Mouse (Mus musculus): ENCODE measurements around the gene Tbc1d22a. TPM values are rescaled to one million over a fixed set of nuclear protein-coding genes. Genes with fewer than 3 reads are reported as not detected.
"Not testable (repeated sequence)": the region's sequence is repeated elsewhere in the genome, so short reads cannot be mapped to it uniquely, and the experiment has no call there.

The Tbc1d22a gene
- polyA plus RNA-seq, 1 experiment from 2014 or later = 37.9 TPM

DNA sequence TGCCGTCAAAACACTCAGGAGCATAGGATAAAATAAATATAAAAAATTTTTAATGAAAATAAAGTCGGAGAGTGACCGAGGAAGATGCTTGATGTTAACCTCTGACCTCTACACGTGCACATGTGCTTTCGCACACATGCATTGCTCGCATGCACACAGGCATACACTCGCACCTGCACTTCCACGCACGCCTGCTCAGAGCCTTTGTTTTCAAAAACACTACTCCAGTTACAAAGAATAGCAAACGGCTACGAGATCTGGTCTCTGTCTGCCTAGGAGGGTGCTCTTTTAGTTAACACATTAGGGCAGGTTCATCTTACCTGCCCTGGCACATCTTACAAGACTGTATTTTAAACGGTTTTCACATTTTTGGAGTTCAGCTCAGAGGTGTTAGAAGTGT lies 42.9 kb upstream of the Tbc1d22a start:
- in situ Hi-C loops (cut with MboI; ENCODE audit: low pct_unique_long_range_greater_than_20kb) = no loop called here
- POLR2A ChIA-PET = interaction anchor here (1.4 kb wide), 1 partner anchor 8 kb away, joined by 3 read pairs; no protein-coding TSS in a partner anchor
- no peak for ATAC-seq
- no peak for DNase-seq (ENCODE audit: low read depth, low spot score)
- CTCF ChIA-PET = interaction anchor here (2.4 kb wide), 1 partner anchor 30 kb away, joined by 8 read pairs; no protein-coding TSS in a partner anchor
- H3K27me3 ChIP-seq = no peaks in the 10 kb centered on the region
- TF ChIP-seq CTCF (IDR thresholded peaks at IDR 0.05) = no peak

DNA sequence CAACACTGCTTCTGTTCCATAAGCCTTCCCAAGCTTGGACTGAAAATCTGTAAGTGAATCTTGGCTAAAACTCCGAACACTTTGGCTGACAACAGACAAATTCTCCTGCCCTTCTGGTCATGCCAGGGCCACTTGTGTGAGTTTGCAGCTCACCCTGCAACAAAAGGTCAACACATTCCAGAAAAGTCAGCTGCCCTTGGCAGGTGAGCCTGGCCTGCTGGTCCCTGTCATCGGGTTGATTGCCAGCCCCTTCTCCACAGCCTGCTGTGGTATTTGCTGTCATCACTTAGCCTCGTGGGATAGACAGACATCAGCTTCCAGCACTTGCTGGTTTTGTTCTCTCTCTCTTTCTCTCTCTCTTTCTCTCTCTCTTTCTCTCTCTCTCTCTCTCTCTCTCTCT lies 42.1 kb upstream of the Tbc1d22a start:
- no peak for ATAC-seq

DNA sequence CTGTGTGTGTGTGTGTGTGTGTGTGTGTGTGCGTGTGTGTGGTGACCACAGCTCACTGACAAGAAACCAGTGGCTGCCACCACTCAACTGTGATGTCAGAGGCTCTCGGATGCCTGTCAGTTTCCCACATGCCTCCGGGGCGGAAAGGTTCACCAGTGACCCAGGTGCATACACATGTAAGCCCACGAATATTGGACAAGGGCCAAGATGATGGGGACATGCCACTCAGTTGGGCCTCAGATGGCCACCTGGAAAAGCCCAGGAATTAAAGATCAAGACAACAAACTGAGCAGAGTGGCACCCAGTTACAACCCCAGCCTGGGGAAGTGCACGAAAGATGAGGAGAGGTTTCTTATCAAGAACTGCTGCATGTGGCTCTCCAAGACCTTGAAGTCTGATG lies 41.7 kb upstream of the Tbc1d22a start:
- ChIA-PET CTCF (interaction anchor here (2.4 kb wide), 1 partner anchor 31 kb away, joined by 8 read pairs; no protein-coding TSS in a partner anchor), POLR2A (no interaction called here)
- no peak for ATAC-seq
- TF ChIP-seq CTCF (IDR thresholded peaks at IDR 0.05) = no peak
- H3K27me3 ChIP-seq = no peaks in the 10 kb centered on the region
- no peak for DNase-seq (ENCODE audit: low read depth, low spot score)
- in situ Hi-C loops (cut with MboI; ENCODE audit: low pct_unique_long_range_greater_than_20kb) = no loop called here

More for the DNA sequence above, 42.1 kb upstream of the Tbc1d22a start:
- H3K27me3 ChIP-seq = no peaks in the 10 kb centered on the region
- no peak for DNase-seq (ENCODE audit: low read depth, low spot score)
- in situ Hi-C loops (cut with MboI; ENCODE audit: low pct_unique_long_range_greater_than_20kb) = no loop called here
- CTCF ChIA-PET = interaction anchor here (2.4 kb wide), 1 partner anchor 31 kb away, joined by 8 read pairs; no protein-coding TSS in a partner anchor
- POLR2A ChIA-PET = no interaction called here
- TF ChIP-seq CTCF (IDR thresholded peaks at IDR 0.05) = no peak

DNA sequence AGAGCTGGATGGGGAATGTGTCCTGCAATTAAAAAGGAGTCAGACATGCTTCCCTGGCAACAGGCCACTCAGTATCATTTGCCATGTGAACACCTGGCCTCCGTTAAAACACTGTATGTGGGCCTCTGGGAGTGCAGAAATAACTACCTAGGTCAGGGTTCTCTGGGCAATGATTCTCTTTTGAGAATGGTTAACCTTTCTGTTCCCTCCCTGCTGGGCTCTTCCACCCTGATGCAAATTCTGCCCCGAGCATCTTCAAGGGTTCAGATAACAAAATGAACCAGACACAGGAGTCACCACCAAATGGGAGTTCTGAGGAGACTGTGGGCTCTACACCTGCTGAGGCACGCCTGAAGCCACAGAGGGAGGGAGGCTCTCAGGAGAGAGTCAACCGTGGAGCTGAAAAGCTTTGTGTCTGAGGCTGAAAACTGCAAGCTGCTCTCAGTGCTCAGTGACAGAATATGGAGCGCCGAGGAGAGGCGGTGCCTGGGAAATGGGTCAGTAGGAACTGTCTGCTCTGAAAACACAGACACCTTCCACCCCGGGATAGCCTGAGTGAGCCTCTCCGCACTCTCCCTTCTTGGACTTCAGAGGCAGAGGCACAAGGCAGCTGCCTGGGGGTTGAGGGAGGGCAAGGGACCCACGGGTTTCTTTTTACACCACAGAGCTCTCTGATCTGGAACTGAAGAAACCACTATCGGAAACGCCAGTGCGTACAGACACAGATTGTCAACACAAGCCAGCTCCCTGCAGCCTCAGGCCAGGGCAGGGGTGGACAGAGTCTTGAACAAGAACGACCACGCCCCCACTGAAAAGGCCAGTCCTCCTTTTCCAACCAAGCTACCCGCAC lies 40.9 kb upstream of the Tbc1d22a start:
- DNase-seq (ENCODE audit: low read depth, low spot score) = no peak
- in situ Hi-C loops (cut with MboI; ENCODE audit: low pct_unique_long_range_greater_than_20kb) = no loop called here
- peak; percentile 76 for ATAC-seq
- no peaks in the 10 kb centered on the region for H3K27me3 ChIP-seq
- ChIA-PET CTCF (interaction anchor here (0.8 to 2.4 kb wide), 4 partner anchors 11 to 49 kb away, joined by 3 to 8 read pairs (median 4); no protein-coding TSS in a partner anchor), POLR2A (interaction anchor here (0.6 to 1.4 kb wide), 4 partner anchors 10 to 49 kb away, joined by 3 read pairs; no protein-coding TSS in a partner anchor)
- no peak for TF ChIP-seq CTCF (IDR thresholded peaks at IDR 0.05)

DNA sequence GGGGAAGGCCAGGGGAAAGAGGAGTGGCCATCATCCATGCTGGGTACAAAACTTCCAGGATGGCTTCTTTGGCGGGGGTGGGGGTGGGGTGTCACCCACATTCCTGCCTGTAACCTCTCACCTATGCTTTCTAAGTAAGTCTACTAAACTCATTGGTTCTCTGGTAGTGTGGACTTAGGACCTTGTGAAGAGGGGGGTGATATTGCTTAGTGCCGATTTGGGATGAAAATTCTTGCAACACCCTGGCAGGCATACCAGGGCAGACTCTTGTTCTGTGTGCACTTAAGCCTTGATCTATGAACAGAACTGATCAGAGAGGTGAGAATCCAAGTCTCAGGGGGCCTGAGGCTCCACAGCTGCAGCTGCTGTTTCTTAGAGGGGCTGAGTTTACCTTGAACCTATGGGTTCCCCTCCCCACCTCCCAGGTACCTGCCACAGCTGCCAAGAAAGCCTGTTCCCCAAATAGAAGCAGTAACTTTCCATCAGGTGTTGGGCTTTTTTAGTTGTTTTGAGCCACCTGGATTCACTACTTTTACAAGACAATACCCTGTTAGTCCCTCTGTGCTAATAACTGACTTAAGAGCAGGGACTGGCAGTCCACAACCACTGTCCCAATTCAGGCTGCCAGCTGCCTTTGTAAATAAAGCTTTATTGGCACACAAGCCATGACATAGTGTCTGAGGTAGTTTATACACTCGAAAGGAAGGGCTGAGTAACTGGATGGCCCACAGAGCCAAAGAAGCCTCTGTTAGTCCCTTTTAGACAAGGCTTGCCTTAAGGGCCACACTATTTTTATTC lies 38.8 kb upstream of the Tbc1d22a start:
- DNase-seq (ENCODE audit: low read depth, low spot score) (no peak), ATAC-seq (no peak)
- POLR2A ChIA-PET = no interaction called here
- CTCF ChIA-PET = no interaction called here
- in situ Hi-C loops (cut with MboI; ENCODE audit: low pct_unique_long_range_greater_than_20kb) = no loop called here
- TF ChIP-seq CTCF (IDR thresholded peaks at IDR 0.05) = no peak
- H3K27me3 ChIP-seq = no peaks in the 10 kb centered on the region

DNA sequence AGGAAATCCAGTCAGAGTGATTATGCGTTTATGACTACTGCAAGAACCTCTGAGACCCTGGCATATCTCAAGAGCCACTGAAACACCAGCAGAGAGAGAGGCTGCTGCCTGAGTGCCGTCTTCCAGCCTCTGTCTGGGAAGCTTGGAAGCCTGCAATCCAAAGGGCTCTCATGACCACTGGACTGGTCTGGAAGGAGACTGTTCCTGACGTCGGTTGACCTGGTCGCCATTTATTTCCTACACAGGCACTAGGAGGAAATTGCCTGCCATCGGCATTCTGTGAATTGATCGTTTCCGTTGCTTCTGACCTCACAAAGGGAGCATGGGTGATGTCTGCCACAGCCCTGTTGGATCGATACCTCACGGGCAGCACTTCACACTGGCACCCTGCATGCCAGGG lies 38.1 kb upstream of the Tbc1d22a start:
- in situ Hi-C loops (cut with MboI; ENCODE audit: low pct_unique_long_range_greater_than_20kb) = no loop called here
- ChIA-PET POLR2A (no interaction called here), CTCF (no interaction called here)
- H3K27me3 ChIP-seq = no peaks in the 10 kb centered on the region
- TF ChIP-seq CTCF (IDR thresholded peaks at IDR 0.05) = no peak
- DNase-seq (ENCODE audit: low read depth, low spot score) = no peak
- no peak for ATAC-seq

DNA sequence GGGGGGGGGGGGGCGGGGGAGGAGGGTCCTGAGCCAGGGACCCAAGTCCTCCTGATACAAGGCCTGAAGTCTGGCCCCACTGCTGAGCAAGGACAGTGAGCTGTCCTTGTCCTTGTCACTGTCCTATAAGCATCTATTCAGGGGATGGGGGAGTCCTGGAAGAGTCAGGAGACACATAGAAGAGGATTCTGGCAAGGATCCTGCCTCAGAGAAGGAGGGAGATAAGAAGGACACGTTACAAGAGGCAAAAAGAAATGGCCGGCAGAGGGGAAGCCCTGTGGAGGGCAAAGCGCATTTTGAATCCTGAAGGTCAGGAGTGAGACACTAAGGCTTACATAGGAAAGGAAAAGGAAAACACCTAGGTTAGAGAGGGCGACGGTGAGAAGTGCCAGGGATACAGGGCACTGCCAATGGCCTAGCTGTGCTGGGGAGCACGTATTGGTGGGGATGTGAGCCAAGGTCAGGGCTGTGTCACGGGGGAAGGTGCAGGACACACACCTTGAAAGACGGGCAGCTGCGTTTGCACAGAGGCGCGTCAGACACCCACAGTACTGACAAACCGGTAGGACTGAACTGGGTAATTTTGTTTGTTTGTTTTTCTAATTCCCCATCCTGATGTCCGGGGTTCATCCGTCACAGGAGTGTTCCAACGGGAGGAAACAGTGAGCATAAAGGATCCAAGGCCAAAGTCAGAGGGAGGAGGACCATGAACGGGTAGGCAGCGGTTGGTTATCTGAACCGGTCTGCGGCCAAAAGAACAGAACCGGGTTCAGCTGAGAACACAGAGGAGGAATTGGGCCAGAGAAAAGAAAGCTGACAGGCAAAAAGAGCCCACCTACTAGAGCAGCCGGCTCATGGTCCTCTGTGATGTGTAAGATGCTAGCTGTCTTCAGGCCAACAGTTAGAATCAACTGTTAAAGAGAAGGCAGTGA lies 37.2 kb upstream of the Tbc1d22a start:
- no peak for DNase-seq (ENCODE audit: low read depth, low spot score)
- no peak for TF ChIP-seq CTCF (IDR thresholded peaks at IDR 0.05)
- no peak for ATAC-seq
- POLR2A ChIA-PET = no interaction called here
- no peaks in the 10 kb centered on the region for H3K27me3 ChIP-seq
- CTCF ChIA-PET = interaction anchor here (0.7 kb wide), 1 partner anchor 29 kb away, joined by 3 read pairs; no protein-coding TSS in a partner anchor
- in situ Hi-C loops (cut with MboI; ENCODE audit: low pct_unique_long_range_greater_than_20kb) = no loop called here

DNA sequence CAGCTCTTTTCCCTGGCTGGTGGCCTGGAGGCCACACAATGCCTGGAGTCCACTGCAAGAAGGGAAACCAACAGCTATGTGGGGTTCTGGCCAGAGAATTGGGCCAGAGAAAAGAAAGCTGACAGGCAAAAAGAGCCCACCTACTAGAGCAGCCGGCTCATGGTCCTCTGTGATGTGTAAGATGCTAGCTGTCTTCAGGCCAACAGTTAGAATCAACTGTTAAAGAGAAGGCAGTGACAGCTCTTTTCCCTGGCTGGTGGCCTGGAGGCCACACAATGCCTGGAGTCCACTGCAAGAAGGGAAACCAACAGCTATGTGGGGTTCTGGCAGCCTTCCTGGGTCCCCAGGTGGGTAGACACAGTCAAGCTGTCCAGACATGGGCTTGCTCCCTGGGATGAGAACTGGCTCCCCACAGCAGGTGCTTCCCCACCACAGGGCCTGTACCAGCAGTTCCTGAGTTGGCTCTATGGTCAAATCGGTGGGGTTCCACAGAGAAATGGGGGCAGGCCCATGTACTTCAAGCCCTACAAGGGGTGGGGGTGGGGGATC lies 36.5 kb upstream of the Tbc1d22a start:
- CTCF ChIA-PET = interaction anchor here (0.7 kb wide), 1 partner anchor 29 kb away, joined by 3 read pairs; no protein-coding TSS in a partner anchor
- in situ Hi-C loops (cut with MboI; ENCODE audit: low pct_unique_long_range_greater_than_20kb); H3K27me3 ChIP-seq; POLR2A ChIA-PET; ATAC-seq; DNase-seq (ENCODE audit: low read depth, low spot score): not testable (repeated sequence)

DNA sequence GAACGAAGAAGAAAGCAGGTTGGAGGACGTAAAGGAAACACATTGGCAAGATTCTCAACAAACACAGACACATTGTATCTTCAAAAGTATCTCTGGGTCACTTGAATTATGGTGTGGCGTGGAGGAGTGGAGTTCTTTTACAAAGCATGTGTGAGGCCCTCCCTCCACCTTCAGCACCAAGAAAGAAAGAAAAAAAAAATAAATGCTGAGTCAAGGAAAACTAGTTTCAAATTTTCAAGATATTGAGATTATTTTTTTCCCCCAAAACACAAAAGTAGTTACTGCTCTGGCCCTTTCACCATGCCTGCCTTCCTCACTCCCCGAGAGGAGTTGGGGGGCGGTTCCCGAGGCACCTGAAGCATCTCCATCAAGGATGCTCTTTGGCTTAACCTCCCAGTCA lies 35.7 kb upstream of the Tbc1d22a start:
- POLR2A ChIA-PET = no interaction called here
- CTCF ChIA-PET = no interaction called here
- no peaks in the 10 kb centered on the region for H3K27me3 ChIP-seq
- ATAC-seq = no peak
- TF ChIP-seq CTCF (IDR thresholded peaks at IDR 0.05) = no peak
- in situ Hi-C loops (cut with MboI; ENCODE audit: low pct_unique_long_range_greater_than_20kb) = no loop called here
- DNase-seq (ENCODE audit: low read depth, low spot score) = no peak

DNA sequence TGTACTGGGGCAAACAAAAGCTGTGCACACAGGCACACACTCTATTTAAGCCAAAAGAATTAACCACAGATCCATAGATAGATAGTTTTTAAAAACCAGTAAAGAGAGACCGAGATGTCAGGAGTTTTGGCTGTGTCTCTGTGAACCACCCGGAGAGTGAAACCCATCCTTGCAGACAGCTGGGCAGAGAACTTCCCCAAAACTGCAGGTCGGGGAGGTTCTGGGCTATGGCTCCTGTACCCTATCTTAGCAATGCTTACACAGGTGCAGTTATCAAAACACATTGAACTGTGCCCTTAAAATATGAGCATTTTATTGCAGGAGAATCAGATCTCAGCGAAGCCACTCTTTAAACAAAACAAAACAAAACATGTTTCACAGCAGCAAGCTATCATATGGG lies 33.8 kb upstream of the Tbc1d22a start:
- TF ChIP-seq CTCF (IDR thresholded peaks at IDR 0.05) = no peak
- no peaks in the 10 kb centered on the region for H3K27me3 ChIP-seq
- ATAC-seq (no peak), DNase-seq (ENCODE audit: low read depth, low spot score) (no peak)
- ChIA-PET CTCF (interaction anchor here (0.7 to 1.4 kb wide), 4 partner anchors 13 to 40 kb away, joined by 3 to 4 read pairs (median 3); no protein-coding TSS in a partner anchor), POLR2A (no interaction called here)
- in situ Hi-C loops (cut with MboI; ENCODE audit: low pct_unique_long_range_greater_than_20kb) = no loop called here

DNA sequence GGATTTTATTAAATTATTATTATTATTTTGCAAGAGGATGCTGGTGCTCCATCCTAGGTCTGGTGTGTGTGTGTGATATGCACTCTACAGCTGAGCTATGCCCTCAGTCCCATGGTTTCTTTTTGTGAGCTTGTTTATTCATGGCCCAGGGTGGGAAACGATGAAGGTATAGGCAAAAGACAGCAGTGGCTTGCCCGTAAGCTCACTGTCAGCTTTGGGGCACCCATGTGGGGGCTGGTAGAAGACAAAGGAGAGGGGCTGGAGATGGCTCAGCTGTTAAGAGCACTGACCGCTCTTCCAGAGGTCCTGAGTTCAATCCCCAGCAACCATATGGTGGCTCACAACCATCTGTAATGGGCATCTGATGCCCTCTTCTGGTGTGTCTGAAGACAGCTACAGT lies 32.9 kb upstream of the Tbc1d22a start:
- CTCF ChIA-PET = interaction anchor here (0.5 to 1.4 kb wide), 4 partner anchors 22 to 41 kb away, joined by 3 to 4 read pairs (median 3); no protein-coding TSS in a partner anchor
- H3K27me3 ChIP-seq; POLR2A ChIA-PET; DNase-seq (ENCODE audit: low read depth, low spot score); ATAC-seq; in situ Hi-C loops (cut with MboI; ENCODE audit: low pct_unique_long_range_greater_than_20kb): not testable (repeated sequence)

Data from Patski (cell line).